Mouse (Mus musculus): ENCODE results near the gene Hist1h1e.

Hist1h1e gene
- long read RNA-seq, experiment 1, partial matches to known transcripts = 0 of 2 reads
- long read RNA-seq, experiment 1, other reads (novel, unspliced or antisense) = 0 of 2 reads
- long read RNA-seq, experiment 2, partial matches to known transcripts = 0 of 4 reads
- long read RNA-seq, experiment 2, other reads (novel, unspliced or antisense) = 0 of 4 reads

DNA sequence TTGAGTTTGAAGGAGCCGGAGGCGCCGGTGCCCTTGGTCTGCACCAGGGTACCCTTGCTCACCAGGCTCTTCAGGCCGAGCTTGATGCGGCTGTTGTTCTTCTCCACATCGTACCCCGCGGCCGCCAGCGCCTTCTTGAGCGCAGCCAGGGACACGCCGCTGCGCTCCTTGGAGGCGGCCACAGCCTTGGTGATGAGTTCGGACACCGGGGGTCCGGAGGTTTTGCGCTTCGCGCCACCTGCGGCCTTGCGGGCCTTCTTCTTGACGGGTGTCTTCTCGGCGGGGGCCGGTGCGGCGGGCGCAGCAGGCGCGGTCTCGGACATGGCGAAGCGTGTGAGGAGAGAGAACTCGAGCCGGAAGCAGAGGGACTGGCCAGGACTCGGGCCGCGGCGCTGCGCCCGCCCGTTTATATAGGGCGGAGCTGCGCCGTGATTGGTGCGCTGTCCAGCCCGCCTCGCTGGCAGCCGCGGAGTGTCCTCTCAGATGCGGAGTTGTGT is at the start of gene Hist1h1e:
TSS of gene Hist1h1e (minus strand) at position 384 of the 497 bp plus-strand sequence.
- intact Hi-C loops (cut with DNase I) = loop anchor here (2.0 kb wide), 1 partner anchor 61 kb away; the partner anchor contains the start of gene Hist1h2ac

DNA sequence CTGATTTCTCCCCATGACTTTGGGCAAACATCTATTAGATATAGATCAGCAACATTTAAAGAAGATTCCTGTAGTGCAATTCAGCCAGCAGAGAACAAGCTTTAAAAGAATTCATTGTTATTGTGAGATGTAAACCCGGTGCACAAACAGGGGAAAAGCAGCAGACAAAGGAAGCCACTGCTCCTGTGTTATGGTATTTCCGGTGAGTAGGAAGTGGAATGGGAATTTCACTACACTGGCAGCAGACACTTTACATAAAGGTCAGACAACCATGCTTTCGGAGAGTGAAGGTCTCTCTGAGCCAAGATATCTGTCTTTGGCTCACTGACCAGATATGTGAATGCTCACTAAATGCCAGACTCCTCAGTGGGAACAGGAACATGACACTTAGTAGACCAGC is 40.2 kb upstream of the Hist1h1e start:
- intact Hi-C loops (cut with DNase I) = no loop called here

DNA sequence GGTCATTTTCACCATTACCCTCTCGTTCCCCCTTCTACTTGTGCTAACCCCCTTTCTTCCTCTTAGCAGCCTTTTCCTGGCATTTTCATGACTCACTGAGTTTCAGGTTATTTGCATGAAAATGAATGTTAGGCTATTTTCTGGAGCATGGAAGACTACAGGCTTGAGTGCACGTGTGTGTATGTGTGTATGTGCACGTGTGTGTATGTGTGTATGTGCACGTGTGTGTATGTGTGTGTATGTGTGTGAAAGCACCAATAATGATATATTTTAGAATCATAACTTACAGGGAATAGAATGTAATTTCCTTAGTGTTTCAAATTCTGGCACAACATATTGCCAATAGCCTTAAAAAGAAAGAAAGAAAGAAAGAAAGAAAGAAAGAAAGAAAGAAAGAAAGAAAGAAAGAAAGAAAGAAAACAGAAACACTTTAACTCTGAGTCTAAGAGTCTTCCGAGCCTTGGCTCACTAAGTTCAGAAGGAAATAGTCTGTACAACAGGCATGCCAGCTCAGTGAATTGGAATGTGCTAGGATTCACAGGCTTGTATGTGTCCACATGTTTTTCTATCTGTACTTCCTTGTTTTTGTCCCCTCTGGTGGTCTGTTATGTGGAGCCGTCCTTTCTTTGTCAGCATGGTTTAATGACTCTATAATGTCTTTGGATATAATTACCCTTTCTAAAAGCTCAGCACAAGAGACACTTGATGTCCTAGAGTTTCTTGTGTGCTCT is 37.4 kb upstream of the Hist1h1e start:
- intact Hi-C loops (cut with DNase I) = no loop called here

DNA sequence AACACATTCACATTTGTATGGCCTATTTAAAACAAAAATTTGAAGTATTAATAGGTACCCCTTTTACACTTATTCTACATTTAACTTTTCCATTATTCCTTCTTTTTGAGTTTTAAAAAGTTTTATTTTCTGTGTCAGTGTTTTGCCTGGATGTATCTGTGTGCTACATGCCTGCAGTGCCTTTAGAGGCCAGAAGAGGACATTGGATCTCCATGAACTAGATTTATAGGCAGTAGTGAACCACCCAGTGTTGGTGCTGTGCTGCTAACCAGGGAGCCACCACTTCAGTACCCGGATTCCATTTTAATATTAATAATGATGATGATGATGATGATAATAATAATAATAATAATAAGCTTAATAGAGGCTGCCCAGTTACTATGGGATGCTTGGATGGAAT is 8.3 kb upstream of the Hist1h1e start:
- intact Hi-C loops (cut with DNase I) = no loop called here

DNA sequence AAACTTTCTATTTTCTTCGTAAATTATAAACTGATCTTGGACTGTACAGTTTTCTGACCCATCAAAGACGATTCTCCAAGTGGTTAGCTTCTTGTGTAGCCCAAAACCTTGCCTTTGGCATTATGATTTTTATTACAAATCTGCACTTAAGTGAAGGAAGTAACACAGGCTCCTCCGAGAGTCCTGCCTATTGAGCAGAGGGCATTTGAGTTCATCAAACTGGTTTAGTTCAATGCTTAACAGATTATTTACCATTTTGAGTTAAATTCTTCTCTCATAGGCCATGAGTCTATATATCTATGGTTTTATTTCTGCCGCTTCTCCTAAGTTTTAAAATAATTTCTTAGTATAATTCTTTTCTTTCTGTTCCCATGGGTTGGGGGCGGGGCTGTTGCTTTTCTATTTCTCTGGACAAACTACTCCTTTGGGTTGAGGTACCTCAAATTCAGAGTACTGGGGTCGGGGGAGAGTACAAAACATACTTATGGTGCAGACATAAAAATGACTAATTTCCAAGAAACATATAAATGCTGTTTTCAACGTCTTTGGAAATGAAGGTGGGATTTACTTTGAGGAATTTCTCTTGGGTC is 598 bp upstream of the Hist1h1e start:
- intact Hi-C loops (cut with DNase I) = loop anchor here (2.0 kb wide), 1 partner anchor 60 kb away; the partner anchor contains the start of gene Hist1h2ac

DNA sequence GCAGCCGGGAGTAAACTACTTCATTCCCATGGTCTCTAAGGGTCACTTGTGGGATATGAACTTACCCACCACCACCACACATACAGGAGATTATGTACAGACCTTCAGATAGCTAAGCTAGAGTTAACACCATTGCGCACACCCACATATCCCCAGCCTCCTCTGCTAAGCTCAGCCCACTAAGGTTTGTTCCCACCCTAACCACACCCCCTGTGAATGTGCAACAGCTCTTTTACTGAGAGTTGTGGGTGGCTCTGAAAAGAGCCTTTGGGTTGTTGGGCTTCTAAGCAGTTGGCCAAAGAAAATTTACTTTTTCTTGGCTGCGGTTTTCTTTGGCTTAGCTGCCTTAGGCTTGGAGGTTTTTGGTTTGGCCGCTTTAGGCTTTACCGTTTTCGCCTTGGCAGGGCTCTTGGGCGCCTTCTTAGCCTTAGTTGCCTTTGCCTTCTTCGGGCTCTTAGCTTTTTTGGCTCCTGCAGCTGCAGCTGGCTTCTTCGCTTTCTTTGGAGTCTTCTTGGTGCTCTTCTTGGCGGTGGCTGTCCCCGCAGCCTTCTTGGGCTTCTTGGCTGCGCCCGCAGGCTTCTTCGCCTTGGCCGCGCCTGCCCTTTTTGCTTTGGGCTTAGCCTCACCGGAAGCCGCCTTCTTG is 705 bp downstream of the Hist1h1e start:
- intact Hi-C loops (cut with DNase I) = loop anchor here (2.0 kb wide), 1 partner anchor 61 kb away; the partner anchor contains the start of gene Hist1h2ac

DNA sequence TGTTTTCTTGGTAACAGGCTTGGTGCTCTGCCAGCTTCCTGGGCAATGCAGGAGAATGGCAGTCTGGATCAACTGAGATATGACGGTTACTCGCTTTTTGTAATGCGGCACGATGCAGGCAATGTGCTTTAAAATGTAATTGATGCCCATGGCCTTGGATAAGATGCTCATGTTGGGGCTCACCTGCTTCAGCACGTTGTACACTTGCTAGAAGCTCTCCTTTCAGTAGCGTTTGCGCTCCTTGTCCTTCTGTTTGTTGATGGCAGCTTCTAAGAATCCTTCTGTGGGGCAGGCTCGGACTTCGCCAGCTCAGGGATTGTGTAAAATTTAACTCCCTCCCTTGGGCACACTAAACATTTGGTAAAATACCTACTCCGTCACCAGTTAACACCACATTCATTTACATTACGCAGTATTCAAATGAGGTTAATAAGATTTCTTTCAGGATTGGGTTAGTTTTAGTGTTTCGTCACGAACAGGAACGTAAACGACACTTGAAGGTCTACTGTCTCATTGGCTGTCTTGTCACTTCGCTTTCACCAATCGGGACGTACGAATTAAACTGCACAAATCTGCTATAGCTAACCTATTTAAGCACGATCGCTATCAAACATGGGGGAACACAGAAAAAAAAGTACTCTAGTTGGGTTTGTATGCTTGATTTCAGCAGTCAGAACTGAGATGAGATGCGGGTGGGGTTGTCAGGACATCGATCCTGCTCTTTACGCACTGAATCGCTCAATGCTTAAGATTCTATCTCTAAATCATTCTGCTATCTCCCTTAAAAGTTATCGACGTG is 1.4 kb downstream of the Hist1h1e start, which contains the start of gene Hist1h2be:
TSS of gene Hist1h2be (minus strand) at position 392 of the 799 bp plus-strand sequence.
- intact Hi-C loops (cut with DNase I) = no loop called here

DNA sequence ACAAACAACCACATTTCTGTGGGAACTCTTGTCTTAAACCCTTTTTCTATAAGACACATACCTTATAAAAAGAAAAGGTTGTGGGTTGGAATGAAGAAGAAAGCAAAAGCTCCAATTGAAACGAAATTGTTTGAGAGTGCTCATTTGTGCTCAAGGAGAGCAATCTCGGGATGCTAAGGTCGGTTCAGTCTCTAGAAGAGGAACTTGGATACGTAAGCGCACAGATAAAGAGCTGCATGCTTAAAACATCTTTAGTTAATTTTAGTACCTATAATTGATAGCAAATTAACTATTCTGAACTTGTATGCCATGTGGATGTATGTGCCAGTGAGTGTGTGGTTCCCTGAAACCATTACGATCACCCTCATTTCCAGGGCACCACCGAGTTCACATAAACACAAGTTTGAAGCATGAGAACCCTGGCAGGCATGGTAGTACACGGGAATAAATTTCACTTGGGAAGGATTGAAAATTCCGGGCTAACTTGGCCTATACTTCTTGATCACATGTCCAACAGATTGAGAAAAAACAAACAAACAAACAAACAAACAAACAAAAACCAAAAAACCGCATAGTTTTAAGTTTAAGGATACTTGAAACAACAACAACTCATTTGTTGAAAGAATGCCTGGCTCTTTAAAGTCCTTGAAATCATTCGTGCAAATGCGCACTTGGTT is 2.2 kb downstream of the Hist1h1e start:
- intact Hi-C loops (cut with DNase I) = no loop called here

DNA sequence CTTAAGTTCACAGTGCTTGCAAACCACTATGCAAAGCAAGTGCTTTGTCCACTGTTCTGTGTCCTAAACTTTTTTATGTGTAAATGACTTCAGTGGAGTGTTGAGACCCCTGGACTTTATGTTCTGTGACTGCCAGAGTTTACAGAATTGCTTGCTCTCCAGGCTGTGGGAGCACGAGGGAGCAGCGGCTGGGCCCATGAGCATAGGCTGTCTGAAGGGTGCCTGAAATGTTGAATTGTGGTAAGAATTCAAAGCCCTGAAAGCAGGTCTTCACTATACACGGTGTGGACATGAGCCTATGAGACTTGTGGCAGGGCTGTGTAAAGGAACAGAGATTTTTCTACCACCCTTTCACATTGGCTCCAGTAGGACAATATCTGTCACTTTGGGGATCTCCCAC is 10.7 kb downstream of the Hist1h1e start:
- intact Hi-C loops (cut with DNase I) = no loop called here

DNA sequence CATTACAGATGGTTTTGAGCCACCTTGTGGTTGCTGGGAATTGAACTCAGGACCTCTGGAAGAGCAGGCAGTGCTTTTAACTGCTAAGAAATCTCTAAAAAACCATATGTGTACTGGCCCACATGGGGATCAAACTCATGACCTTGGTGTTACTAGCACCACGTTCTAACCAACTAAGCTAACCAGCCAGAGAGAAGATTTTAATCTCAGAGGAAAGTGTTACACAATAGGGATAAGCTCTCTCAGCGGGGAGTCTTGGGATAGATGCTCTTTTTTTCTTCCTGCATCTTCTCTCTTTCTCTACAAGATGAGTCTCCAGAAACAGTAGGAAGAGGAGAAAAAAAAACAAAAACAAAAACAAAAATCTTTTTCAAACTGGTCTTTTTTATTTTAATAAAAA is 12.0 kb downstream of the Hist1h1e start:
- intact Hi-C loops (cut with DNase I) = no loop called here

DNA sequence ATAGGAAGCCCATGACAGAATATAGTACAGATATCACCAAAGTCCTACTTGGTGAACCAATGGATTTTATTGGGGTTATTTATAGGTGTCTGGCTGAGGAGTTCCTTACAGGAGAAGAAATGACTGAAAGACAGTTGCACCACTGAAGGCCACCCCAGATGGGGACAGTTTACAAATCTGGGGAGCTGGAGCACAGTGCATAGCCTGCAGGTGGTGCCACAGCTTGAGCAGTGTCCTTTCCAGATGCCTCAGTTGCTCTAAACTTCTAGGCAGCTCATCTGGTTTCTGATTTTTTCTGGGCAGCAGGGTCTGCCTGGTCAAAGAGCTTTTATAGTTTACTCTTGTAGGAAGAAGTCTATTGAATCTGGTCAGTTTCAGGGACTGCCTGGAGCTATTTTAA is 12.5 kb downstream of the Hist1h1e start:
- intact Hi-C loops (cut with DNase I) = no loop called here

DNA sequence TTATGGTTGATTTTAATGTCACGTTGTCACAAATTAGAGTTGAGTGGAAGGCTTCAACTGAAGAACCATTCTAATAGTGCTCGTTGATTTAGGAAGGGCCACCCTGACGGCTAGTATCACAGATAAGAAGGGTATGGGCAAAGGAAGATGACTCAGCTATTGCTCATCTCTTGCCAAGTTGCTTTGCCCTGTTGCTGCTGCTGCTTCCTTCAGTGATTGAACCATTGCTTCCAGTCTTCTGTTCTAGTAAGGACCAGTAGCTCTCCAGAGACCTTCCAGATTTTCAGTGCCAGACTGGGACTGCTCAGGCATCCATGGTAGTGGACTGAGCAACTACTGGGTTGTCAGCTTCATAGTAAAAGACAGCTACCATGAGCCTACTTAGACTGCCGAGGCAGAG is 13.1 kb downstream of the Hist1h1e start:
- intact Hi-C loops (cut with DNase I) = no loop called here

DNA sequence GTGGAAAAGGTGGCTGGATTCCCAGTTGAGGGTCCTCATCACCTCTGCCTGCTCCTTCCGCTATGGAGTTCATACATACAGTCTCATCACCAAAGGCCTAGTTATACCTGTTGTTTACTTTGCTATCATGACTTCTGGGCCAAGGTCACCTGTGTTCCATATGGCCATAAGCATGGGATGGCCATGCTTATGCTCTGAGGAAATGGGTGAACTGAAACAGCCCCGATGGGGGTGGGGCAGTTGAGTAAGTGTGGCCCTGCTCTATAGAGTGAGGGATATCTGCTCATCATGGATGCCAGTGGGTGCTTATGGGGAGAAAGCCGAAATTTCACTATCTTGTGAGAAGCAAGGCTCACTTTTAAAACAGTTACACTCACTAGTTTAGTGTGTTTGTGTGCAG is 17.3 kb downstream of the Hist1h1e start:
- intact Hi-C loops (cut with DNase I) = no loop called here

DNA sequence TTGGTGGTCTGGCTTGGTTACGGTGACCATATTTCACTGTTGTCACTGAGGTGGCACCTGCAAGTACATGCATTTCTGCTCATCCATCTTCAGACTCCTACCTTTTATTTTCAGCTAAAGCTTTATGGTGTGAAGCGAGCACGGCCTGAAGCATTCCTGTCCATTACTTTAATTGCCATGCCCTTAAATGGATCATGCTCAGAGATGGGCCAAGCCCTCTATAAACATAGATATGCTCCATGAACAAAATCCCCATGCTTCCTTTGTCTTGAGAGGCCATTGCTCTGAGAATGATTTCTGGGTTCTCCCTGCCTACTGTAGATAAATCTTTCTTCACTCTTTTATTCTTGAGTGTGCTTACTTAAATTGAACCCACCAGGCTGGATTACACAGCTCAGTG is 17.9 kb downstream of the Hist1h1e start:
- intact Hi-C loops (cut with DNase I) = no loop called here

DNA sequence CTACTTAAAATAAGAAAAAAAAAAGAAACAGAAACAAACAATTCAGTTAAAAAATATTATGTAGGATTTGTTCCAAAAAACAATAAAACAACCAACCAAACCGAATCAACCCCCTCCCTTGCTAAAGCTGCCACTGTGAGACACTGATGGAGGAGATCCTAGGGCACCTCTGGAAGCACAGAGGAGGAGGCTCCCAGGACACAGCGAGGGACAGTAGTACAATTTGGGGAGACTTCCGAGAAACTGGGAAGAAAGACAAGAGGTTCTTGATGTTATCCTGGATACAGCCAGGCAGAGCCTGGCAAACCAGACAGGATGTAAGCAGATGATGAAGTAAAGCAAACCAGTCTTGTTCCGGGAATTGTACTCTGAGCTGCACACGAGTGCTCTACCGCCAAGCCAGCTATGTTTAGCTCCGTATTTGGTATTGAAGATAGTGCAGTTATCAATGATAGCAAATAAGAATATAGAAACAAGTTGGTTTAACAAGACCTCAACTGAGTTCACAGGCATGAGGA is 19.1 kb downstream of the Hist1h1e start:
- intact Hi-C loops (cut with DNase I) = no loop called here

DNA sequence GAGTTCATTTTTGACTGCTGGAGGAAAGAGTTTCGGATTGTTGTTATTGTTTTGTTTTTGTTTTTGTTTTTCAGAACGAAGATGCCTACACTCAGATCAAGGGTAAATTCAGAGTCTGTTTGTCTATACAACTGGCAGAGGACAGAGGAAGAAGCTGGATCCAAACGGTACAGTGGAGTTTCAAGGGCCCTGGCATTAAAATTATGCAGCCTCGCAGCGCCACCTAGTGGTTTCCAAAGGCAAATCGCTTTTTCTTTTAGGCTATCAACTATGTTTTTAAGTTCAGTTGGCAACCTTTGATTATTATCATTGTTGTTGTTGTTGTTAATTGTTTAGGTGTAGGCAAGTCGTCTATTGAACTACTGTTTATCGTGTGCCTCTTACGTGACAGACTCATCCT is 24.4 kb downstream of the Hist1h1e start:
- intact Hi-C loops (cut with DNase I) = loop anchor here (10.0 kb wide), 1 partner anchor 173 kb away; the partner anchor contains the start of gene Abt1

DNA sequence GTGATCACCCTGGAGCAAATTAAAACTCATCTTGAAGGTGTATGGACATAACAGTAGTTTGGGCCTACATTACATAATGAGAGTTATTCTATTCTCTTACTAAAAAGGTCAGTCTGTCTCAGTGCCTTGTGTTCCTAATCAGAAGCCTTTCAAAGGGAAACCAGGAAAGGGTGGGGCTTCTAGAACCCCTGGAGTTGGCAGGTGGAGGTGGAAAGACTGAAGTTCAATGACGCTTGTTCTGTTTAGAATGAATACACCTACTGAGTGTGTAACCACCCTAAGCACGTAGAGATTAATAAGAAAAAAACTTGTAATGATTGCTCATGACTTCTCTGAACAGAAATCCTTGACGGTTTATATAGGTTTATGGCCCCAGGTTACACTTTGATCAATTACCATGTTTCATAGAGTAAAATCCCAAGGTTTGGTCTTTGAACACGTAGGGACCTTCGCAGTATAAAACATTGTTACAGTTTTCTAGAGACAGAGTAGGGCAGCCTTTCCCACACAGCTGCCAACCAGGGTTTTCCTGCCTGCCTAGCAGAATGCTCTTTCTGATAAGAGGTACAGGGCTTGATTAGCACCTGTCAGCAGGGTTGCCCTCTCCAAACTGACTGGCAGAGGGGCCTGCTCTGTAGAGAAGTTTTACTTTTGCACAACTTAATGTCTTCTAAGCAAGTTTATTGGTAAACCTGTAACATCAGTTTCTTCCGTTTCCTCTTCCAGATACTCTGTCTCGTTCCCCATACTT is 26.6 kb downstream of the Hist1h1e start:
- intact Hi-C loops (cut with DNase I) = loop anchor here (10.0 kb wide), 1 partner anchor 171 kb away; the partner anchor contains the start of gene Abt1

DNA sequence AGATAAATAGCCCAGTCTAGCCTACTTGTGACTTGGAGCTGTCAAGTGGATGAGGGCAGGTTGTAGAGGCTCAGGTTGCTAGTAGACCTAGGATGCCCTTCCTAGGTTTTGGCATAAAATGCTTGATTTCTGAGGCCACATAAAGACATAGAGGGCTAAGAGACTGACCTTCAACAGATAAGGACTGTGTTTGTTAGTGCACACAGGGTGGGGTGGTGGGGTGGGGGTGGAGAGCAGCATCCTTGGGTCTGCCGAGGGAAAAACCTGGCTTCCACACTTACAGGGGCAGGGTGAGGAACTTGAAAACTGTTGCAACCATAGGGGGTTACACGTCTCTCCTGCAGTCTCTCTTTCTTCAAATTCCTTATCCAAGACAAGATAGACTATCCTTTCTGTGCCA is 27.2 kb downstream of the Hist1h1e start:
- intact Hi-C loops (cut with DNase I) = loop anchor here (10.0 kb wide), 1 partner anchor 170 kb away; the partner anchor contains the start of gene Abt1
